Mouse (Mus musculus) left cerebral cortex, postnatal 25 days (tissue): ENCODE results near the gene Cdk5rap3. TPM values are rescaled to one million over a fixed set of nuclear protein-coding genes. Genes with fewer than 3 reads are reported as not detected.

Experiments used
- DNase-seq, 2 experiments: peaks; one replicate each; pipeline ENCODE4 v3.0.0; 2022; ENCODE audit warnings: low spot score in 2 of 2, mixed read lengths in 1 of 2
- intact Hi-C: fragments of 180-260 bp; cut with DNase I; formaldehyde crosslinking; loops from one replicate; pipeline ENCODE4 v1.15.1; 2025
- total RNA-seq, 2 experiments: library from RNA; stranded (reverse); gene quantifications; 2 replicates each; pipeline ENCODE4 v1.2.3; 2021

Gene Cdk5rap3
- total RNA-seq, 2 experiments from 2014 or later, result 28.1 to 32.3 TPM

- DNase-seq, result peak in 1 of 2 experiments; percentile 43
- intact Hi-C loops, result no loop called here
These were observed 43.6 kb downstream of the Cdk5rap3 start for GRCm38 (mm10) chr11:96872441-96873379.

- DNase-seq, result peak; percentile 72 to 77
- intact Hi-C loops, result loop anchor here (1.0 to 5.0 kb wide), 2 partner anchors 43 to 95 kb away; no protein-coding TSS in a partner anchor
These were observed 49.1 kb downstream of the Cdk5rap3 start for GRCm38 (mm10) chr11:96867149-96867548.

DNA sequence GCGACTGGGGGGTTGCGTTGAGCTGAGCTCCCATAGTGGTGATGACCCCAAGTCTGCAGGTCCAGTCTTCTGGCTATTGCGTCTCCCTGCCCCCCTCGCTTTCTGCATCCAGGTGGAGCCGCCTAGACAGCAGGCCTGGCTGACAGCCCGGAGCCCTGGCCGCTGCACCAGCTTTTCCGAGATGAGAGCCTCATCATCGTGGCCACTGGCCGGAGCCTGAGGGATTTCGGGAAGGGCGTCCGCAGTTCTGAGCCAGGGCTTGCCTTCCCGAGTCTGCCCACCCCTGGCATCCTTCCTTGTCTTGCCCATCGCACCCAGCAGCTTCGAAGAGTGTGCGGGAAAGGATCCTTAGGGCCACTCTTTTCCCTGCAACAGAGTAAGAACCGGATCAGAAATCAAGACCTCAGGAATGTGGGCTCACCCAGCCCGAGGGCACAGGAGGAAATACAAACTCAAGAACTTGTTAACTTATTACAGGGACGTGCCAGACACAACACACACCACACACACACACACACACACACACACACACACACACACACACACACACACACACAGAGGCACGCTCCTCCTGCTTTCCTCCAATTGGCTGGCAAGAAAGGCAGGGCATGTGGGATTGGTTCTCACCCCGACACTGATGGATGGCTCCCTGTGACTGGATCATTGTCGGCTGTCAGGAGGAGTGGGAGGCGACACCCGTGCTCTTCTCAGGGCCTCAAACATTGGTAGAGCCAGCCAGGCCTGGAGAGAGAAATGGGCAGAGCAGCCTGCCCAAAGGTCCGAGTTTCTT lies 52.9 kb downstream of the Cdk5rap3 start:
- intact Hi-C loops, result loop anchor here (2.0 to 5.0 kb wide), 2 partner anchors 311 to 585 kb away; no protein-coding TSS in a partner anchor
- DNase-seq, result peak in 1 of 2 experiments; percentile 38

GRCm38 (mm10) chr11:96862534-96862933 lies 53.8 kb downstream of the Cdk5rap3 start:
- no peak for DNase-seq
- intact Hi-C loops, result loop anchor here (2.0 to 5.0 kb wide), 2 partner anchors 310 to 584 kb away; no protein-coding TSS in a partner anchor

DNA sequence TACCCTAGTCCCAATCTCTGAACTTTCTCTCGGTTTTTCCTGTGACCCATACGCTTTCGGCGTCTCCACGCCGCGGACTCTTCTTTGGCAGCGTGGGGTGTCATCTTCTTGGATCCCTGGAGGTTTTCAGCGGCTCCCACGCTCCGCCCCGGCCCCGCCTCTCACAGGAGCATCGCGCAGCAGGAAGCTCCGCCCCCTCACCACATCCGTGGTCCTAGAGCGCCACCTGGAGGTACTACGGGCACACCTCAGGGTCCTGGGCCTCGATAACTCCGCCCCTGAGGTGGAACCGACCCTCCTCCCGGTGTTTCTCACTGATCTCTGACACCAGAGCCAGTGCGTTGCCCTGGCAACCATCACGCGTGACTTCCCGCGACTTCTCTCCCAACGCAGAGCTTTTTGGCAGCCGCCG lies 54.4 kb downstream of the Cdk5rap3 start:
- intact Hi-C loops, result loop anchor here (1.0 to 5.0 kb wide), 6 partner anchors 37 to 583 kb away; partner anchors contain the start of genes Cbx1 and Snx11
- peak; percentile 93 to 95 for DNase-seq

GRCm38 (mm10) chr11:96861446-96861845 lies 54.9 kb downstream of the Cdk5rap3 start:
- intact Hi-C loops, result loop anchor here (1.0 to 5.0 kb wide), 5 partner anchors 37 to 309 kb away; partner anchors contain the start of genes Cbx1 and Snx11
- peak in 1 of 2 experiments; percentile 60 for DNase-seq

GRCm38 (mm10) chr11:96860564-96860963 lies 55.7 kb downstream of the Cdk5rap3 start:
- peak; percentile 58 to 74 for DNase-seq
- intact Hi-C loops, result loop anchor here (2.0 to 5.0 kb wide), 4 partner anchors 36 to 308 kb away; partner anchors contain the start of gene Cbx1

DNA sequence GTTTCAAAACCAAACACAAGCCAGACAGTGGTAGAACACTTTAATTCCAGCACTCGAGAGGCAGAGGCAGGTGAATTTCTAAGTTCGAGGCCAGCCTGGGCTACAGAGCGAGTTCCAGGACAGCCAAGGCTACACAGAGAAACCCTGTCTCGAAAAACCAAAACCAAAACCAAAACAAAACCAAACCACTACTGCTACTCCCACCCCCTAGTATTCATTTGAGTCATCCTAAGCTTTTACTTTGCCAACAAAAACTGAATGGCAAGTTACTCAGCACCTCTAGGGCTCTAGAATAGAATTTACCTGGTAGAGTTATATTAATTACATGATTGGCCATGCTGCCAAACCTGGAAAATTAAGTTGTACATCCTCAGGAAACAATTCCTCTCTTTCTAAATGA lies 56.7 kb downstream of the Cdk5rap3 start:
- intact Hi-C loops, result loop anchor here (2.0 to 5.0 kb wide), 4 partner anchors 35 to 307 kb away; partner anchors contain the start of gene Cbx1
- DNase-seq, result no peak

GRCm38 (mm10) chr11:96857446-96857845 lies 58.9 kb downstream of the Cdk5rap3 start:
- DNase-seq, result no peak
- intact Hi-C loops, result no loop called here

Other genes with a start within 250 kb of the Cdk5rap3 start
- 10 to 100 TPM; 43.3 to 47.3 TPM for gene Snx11, start 138.9 kb downstream of the Cdk5rap3 start, total RNA-seq
- 10 to 100 TPM; 47.0 to 47.7 TPM for gene Cbx1, start 127.4 kb downstream of the Cdk5rap3 start, total RNA-seq
- 100 to 1,000 TPM; 258 to 264 TPM for gene Nfe2l1, start 86.5 kb downstream of the Cdk5rap3 start, total RNA-seq
- 1 to 10 TPM; 3.8 to 6.0 TPM for gene Copz2, start 66.6 kb downstream of the Cdk5rap3 start, total RNA-seq
- not detected for gene Prr15l, start 11.6 kb upstream of the Cdk5rap3 start, total RNA-seq
- 10 to 100 TPM; 37.4 to 37.5 TPM for gene Pnpo, start 27.5 kb upstream of the Cdk5rap3 start, total RNA-seq
- gene Sp2, start 66.5 kb upstream of the Cdk5rap3 start, total RNA-seq, result 10 to 100 TPM; 12.8 to 13.5 TPM
- 1 to 10 TPM; 2.1 to 2.2 TPM for gene Sp6, start 96.9 kb upstream of the Cdk5rap3 start, total RNA-seq
- gene Scrn2, start 113.4 kb upstream of the Cdk5rap3 start, total RNA-seq, result 1 to 10 TPM; 3.6 to 3.7 TPM
- gene Lrrc46, start 124.9 kb upstream of the Cdk5rap3 start, total RNA-seq, result under 1 TPM; 0.66 to 0.71 TPM
- 10 to 100 TPM; 67.9 to 68.8 TPM for gene Mrpl10, start 125.1 kb upstream of the Cdk5rap3 start, total RNA-seq
- gene Osbpl7, start 134.1 kb upstream of the Cdk5rap3 start, total RNA-seq, result 10 to 100 TPM; 11.2 to 15.3 TPM
- gene Tbx21, start 198.8 kb upstream of the Cdk5rap3 start, total RNA-seq, result under 1 TPM; 0.18 to 0.30 TPM
- gene Tbkbp1, start 235.0 kb upstream of the Cdk5rap3 start, total RNA-seq, result 10 to 100 TPM; 45.7 to 47.7 TPM